Mouse (Mus musculus) spleen, adult 18-20 months (tissue): Measurements from ENCODE around the gene Galnt17.

Source experiments
- DNase-seq, 2 experiments: peaks; one replicate each; pipeline ENCODE4 v3.0.0; 2022; ENCODE audit warnings: mixed read lengths in 2 of 2

Gene Galnt17

GRCm38 (mm10) chr5:130919969-130920368 is 388.3 kb downstream of the Galnt17 start:
- no peak for DNase-seq

GRCm38 (mm10) chr5:130914606-130915005 is 393.7 kb downstream of the Galnt17 start:
- DNase-seq = no peak

GRCm38 (mm10) chr5:130911551-130911950 is 396.7 kb downstream of the Galnt17 start:
- DNase-seq = no peak

- no peak for DNase-seq
Observed at GRCm38 (mm10) chr5:130901736-130902135, 406.6 kb downstream of the Galnt17 start.

GRCm38 (mm10) chr5:130895991-130896390 is 412.3 kb downstream of the Galnt17 start:
- no peak for DNase-seq

GRCm38 (mm10) chr5:130891735-130892134 is 416.6 kb downstream of the Galnt17 start:
- DNase-seq = no peak

GRCm38 (mm10) chr5:130880331-130880730 is 428.0 kb downstream of the Galnt17 start:
- no peak for DNase-seq

GRCm38 (mm10) chr5:130875391-130875790 is 432.9 kb downstream of the Galnt17 start:
- DNase-seq = no peak

- DNase-seq = no peak
Observed at GRCm38 (mm10) chr5:130871086-130871485, 437.2 kb downstream of the Galnt17 start.

- no peak for DNase-seq
Observed at GRCm38 (mm10) chr5:130869869-130870268, 438.4 kb downstream of the Galnt17 start.

GRCm38 (mm10) chr5:130862302-130862701 is 446.0 kb downstream of the Galnt17 start:
- no peak for DNase-seq

- DNase-seq = no peak
Observed at GRCm38 (mm10) chr5:130859736-130860135, 448.6 kb downstream of the Galnt17 start.

- no peak for DNase-seq
Observed at GRCm38 (mm10) chr5:130858706-130859105, 449.6 kb downstream of the Galnt17 start.

GRCm38 (mm10) chr5:130858148-130858547 is 450.1 kb downstream of the Galnt17 start:
- DNase-seq = peak in 1 of 2 experiments; percentile 14

- DNase-seq = no peak
Observed at GRCm38 (mm10) chr5:130854430-130854829, 453.9 kb downstream of the Galnt17 start.

GRCm38 (mm10) chr5:130853371-130853770 is 454.9 kb downstream of the Galnt17 start:
- DNase-seq = peak; percentile 42 to 80

- DNase-seq = no peak
Observed at GRCm38 (mm10) chr5:130852182-130852581, 456.1 kb downstream of the Galnt17 start.

- no peak for DNase-seq
Observed at GRCm38 (mm10) chr5:130849610-130850009, 458.7 kb downstream of the Galnt17 start.

- no peak for DNase-seq
Observed at GRCm38 (mm10) chr5:130848562-130848961, 459.7 kb downstream of the Galnt17 start.

- no peak for DNase-seq
Observed at GRCm38 (mm10) chr5:130825797-130826196, 482.5 kb downstream of the Galnt17 start.
